Mouse (Mus musculus) forebrain, embryonic 11.5 days (tissue): ENCODE data around the gene Adar. TPM values are rescaled to one million over a fixed set of nuclear protein-coding genes. Genes with fewer than 3 reads are reported as not detected.
A peak's percentile ranks its signal among the peaks of the same experiment; 100 is the strongest.

Source experiments
- ATAC-seq: fragments of 200-750 bp; cut with Nextera tagmentation; replicated peaks from 2 replicates; pipeline ENCODE4 v1.8.0; 2017; ENCODE audit warnings: moderate TSS enrichment; ENCODE audit not compliant: low FRiP score
- DNase-seq: peaks from one replicate; pipeline ENCODE4 v3.0.0-alpha.2; 2017; ENCODE audit warnings: low spot score
- H3K27ac ChIP-seq: fragments of 300-500 bp; sonication (generic); 2 replicates; pipeline ENCODE4 v1.5.1; 2014; ENCODE audit warnings: low read depth, low read length
- H3K27me3 ChIP-seq: fragments of 300-500 bp; sonication (generic); 2 replicates; pipeline ENCODE4 v1.6.1; 2014; ENCODE audit warnings: mild to moderate bottlenecking, low read length, mixed read lengths; ENCODE audit not compliant: control insufficient read depth, insufficient read depth
- H3K36me3 ChIP-seq: fragments of 300-500 bp; sonication (generic); 2 replicates; pipeline ENCODE4 v1.6.1; 2014; ENCODE audit warnings: mild to moderate bottlenecking, low read length, moderate library complexity, mixed read lengths; ENCODE audit not compliant: control insufficient read depth, insufficient read depth
- H3K4me1 ChIP-seq: fragments of 300-500 bp; sonication (generic); replicated peaks from 2 replicates; pipeline ENCODE4 v1.6.1; 2014; ENCODE audit warnings: low read length, mixed read lengths; ENCODE audit not compliant: control insufficient read depth, insufficient read depth
- H3K4me2 ChIP-seq: fragments of 300-500 bp; sonication (generic); 2 replicates; pipeline ENCODE4 v1.6.1; 2014; ENCODE audit warnings: low read depth, mild to moderate bottlenecking, low read length, moderate library complexity, mixed read lengths; ENCODE audit not compliant: severe bottlenecking
- H3K4me3 ChIP-seq: fragments of 300-500 bp; sonication (generic); 2 replicates; pipeline ENCODE4 v1.5.1; 2014; ENCODE audit warnings: low read depth, low read length
- H3K9ac ChIP-seq: fragments of 300-500 bp; sonication (generic); 2 replicates; pipeline ENCODE4 v1.6.1; 2014; ENCODE audit warnings: low read length
- H3K9me3 ChIP-seq: fragments of 300-500 bp; sonication (generic); 2 replicates; pipeline ENCODE4 v1.6.1; 2016; ENCODE audit warnings: low read length, mixed read lengths; ENCODE audit not compliant: control insufficient read depth
- WGBS: fragments of 180-500 bp; shearing (Covaris S2); extraction: QIAGEN DNeasy Blood & Tissue Kit; methylation state at CpG from one replicate; pipeline ENCODE4 v1.1.7; 2014; 5-methylcytosine and 5-hydroxymethylcytosine counted together
- polyA plus RNA-seq: library from polyadenylated mRNA; unstranded; fragments of >200 nt; fragmentation: Nextera tagmentation; extraction: Ambion mirVana; gene quantifications from 2 replicates; pipeline ENCODE4 v1.2.1, GENCODE M21; 2014

Gene Adar
- polyA plus RNA-seq, 1 experiment from 2014 or later, result 23.2 TPM

DNA sequence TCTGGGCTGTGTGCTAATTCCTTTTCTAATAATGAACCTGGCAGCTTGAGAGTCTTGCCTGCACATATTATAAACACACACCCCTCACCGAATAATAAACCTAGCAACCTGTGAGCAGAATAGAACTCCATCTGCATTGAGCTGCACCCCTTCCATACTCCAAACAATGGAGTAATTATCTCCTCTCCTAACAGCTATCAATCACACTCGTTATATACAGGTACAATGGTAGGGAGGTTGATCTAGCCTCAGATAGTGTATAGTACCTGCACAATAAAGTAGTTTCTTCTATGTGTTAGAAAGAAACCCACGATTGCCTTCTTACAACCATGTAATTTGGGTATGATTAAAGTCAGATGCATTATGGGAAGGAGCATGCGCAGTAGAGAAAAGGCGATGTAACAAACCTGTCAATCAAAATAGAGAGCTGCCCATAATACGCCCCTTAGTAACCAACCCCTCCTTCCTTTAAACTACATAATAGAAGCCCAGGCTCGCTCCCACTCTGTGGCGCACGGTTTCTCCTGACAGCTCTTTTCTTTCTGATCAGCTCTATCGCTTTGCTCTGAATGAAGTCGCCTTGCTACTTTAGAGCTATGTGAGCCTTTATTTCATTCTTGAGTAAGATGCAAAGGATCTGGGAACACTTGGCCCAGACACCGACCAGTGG lies 18.5 kb upstream of the Adar start:
- Histone ChIP-seq H3K27me3 (no peaks in the 10 kb centered on the region), H3K4me3 (no peak overlapping the region), H3K9ac (no peak overlapping the region), H3K27ac (no peak overlapping the region), H3K4me1 (no peaks in the 10 kb centered on the region), H3K36me3 (no peaks in the 10 kb centered on the region), H3K9me3 (no peaks in the 10 kb centered on the region), H3K4me2 (no peak overlapping the region)
- 62% methylated on average over 12 of the region's 12 CpGs for WGBS
- no peak for DNase-seq
- no peak for ATAC-seq

GRCm38 (mm10) chr3:89698958-89699357 lies 15.9 kb upstream of the Adar start:
- H3K27me3 ChIP-seq, result no peaks in the 10 kb centered on the region
- H3K27ac ChIP-seq, result no peak overlapping the region
- H3K4me2 ChIP-seq, result no peak overlapping the region
- no peak overlapping the region for H3K9ac ChIP-seq
- no peaks in the 10 kb centered on the region for H3K4me1 ChIP-seq
- WGBS, result 90% methylated on average over 1 of the region's 1 CpGs
- H3K36me3 ChIP-seq, result no peaks in the 10 kb centered on the region
- no peak overlapping the region for H3K4me3 ChIP-seq
- no peak for DNase-seq
- no peak for ATAC-seq
- H3K9me3 ChIP-seq, result no peaks in the 10 kb centered on the region

DNA sequence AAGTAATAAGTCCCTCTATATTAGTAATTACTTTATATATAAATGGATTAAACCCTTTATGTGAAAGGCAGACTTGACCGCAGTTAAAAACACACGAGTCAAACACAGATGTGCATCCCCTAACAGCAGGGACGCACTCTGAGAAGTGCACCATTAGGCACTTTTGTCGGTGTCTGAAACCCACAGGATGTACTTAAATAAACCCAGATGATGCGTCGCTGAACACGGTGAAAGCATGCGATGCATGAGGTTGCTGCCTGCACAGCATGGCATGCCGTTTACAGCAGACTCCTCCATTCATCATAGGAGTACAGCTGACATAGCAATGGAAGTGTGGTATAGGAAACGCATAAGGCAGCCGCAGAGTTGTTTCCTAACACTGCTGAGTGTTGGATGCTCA lies 14.4 kb upstream of the Adar start:
- H3K4me3 ChIP-seq, result no peak overlapping the region
- no peak overlapping the region for H3K27ac ChIP-seq
- no peaks in the 10 kb centered on the region for H3K4me1 ChIP-seq
- H3K27me3 ChIP-seq, result no peaks in the 10 kb centered on the region
- no peak overlapping the region for H3K9ac ChIP-seq
- WGBS, result 74% methylated on average over 11 of the region's 11 CpGs
- DNase-seq (no peak), ATAC-seq (no peak)
- no peak overlapping the region for H3K4me2 ChIP-seq
- H3K9me3 ChIP-seq, result no peaks in the 10 kb centered on the region
- H3K36me3 ChIP-seq, result no peaks in the 10 kb centered on the region

DNA sequence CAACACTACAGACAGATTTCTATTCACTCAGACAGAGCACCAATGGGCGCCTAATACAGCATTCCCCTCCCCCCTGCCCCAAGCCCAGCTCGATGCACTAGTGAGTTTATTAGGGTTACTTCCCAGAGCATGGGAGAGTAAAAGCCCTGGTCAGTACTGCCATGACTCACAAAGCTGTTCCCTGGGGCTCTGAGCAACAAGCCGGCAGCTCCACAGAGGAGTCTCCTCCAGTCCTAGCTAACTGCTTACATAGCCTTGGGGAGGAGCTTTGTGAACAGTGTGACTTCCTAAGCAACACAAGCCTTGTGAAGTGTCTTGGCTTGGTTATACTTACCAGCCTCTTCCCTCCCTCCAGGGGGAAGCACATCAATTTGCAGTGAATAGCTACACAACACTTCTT lies 11.2 kb upstream of the Adar start:
- WGBS, result 42% methylated on average over 3 of the region's 3 CpGs
- H3K27ac ChIP-seq, result no peak overlapping the region
- H3K36me3 ChIP-seq, result no peaks in the 10 kb centered on the region
- DNase-seq, result no peak
- H3K4me2 ChIP-seq, result no peak overlapping the region
- no peak overlapping the region for H3K4me3 ChIP-seq
- H3K27me3 ChIP-seq, result no peaks in the 10 kb centered on the region
- H3K4me1 ChIP-seq, result no peaks in the 10 kb centered on the region
- no peak overlapping the region for H3K9ac ChIP-seq
- no peak for ATAC-seq
- H3K9me3 ChIP-seq, result no peaks in the 10 kb centered on the region

DNA sequence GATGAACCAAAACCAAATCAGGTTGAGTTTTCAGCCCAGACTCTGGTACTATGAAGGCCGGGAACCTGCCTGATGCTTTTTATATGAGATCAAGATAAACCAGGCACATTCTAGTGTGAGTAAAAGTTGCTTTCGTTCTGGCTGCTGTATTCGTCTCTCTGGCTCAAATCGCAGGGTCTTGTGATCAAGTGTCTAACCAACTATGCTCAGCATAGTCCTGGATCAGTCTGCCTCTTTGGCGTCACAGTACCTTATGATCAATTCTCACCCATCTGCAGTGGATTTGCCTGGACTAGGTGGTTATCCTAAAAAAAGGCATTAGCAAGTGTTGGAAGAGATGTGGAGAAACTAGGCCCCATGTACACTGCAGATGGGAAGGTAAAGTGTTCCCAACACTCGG lies 10.8 kb upstream of the Adar start:
- Histone ChIP-seq H3K9me3 (no peaks in the 10 kb centered on the region), H3K4me3 (no peak overlapping the region), H3K4me2 (no peak overlapping the region), H3K9ac (no peak overlapping the region), H3K4me1 (no peaks in the 10 kb centered on the region), H3K36me3 (no peaks in the 10 kb centered on the region), H3K27me3 (no peaks in the 10 kb centered on the region), H3K27ac (no peak overlapping the region)
- no peak for DNase-seq
- WGBS, result 84% methylated on average over 6 of the region's 6 CpGs
- ATAC-seq, result no peak

- Histone ChIP-seq H3K27ac (no peak overlapping the region), H3K4me2 (peak overlapping the region; percentile 83), H3K9me3 (no peaks in the 10 kb centered on the region), H3K4me3 (peak overlapping the region; percentile 95), H3K9ac (peak overlapping the region; percentile 91), H3K27me3 (no peaks in the 10 kb centered on the region), H3K36me3 (no peaks in the 10 kb centered on the region), H3K4me1 (peaks cover 7% of the 10 kb centered on the region; the same call in 1 of the 2 replicates)
- 2% methylated on average over 52 of the region's 59 CpGs for WGBS
- DNase-seq (peak; percentile 67), ATAC-seq (peak; percentile 71)
Measured at GRCm38 (mm10) chr3:89715207-89715966, 565 bp downstream of the Adar start.

DNA sequence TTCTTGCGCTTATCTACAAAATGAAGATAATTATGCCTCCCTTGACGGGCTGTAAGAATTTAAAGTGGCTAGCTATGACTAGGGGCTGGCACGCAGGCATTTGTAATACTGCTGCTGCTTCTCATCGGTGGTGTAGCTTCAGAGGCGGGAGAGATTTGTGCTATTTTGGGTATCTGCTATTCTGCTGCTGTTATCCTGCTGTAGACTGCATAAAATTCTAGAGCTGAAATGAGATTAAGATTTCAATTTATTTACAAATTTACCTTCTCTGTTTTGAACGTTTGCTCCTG lies 1.1 kb downstream of the Adar start:
- Histone ChIP-seq H3K4me2 (peak overlapping the region; percentile 83), H3K9me3 (no peaks in the 10 kb centered on the region), H3K4me1 (peaks cover 7% of the 10 kb centered on the region; the same call in 1 of the 2 replicates), H3K9ac (peak overlapping the region; percentile 91), H3K27me3 (no peaks in the 10 kb centered on the region), H3K27ac (no peak overlapping the region), H3K4me3 (peak overlapping the region; percentile 95), H3K36me3 (no peaks in the 10 kb centered on the region)
- no peak for ATAC-seq
- WGBS, result 71% methylated on average over 6 of the region's 6 CpGs
- DNase-seq, result no peak

DNA sequence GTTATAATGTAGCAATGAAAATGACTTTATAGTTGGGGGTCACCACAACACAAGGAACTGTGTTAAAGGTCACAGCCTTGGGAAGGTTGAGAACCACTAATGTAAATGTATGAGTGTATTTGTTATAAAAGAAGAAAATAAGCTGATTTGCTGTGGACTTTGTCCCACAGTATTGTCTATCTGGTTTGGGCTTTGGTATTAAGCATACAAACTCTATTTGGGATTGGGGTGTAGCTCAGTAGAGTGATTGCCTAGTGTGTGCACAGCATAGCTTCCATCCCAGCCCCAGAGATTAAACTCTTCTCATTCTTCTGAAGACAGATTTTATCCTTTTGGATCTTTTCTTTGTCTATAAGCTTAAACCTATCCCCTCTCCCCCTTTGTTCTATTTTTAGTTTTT lies 7.2 kb downstream of the Adar start:
- H3K4me3 ChIP-seq, result no peak overlapping the region
- no peak overlapping the region for H3K4me2 ChIP-seq
- no peaks in the 10 kb centered on the region for H3K4me1 ChIP-seq
- ATAC-seq, result no peak
- H3K9ac ChIP-seq, result no peak overlapping the region
- H3K36me3 ChIP-seq, result no peaks in the 10 kb centered on the region
- no peaks in the 10 kb centered on the region for H3K9me3 ChIP-seq
- no peak overlapping the region for H3K27ac ChIP-seq
- no peak for DNase-seq
- H3K27me3 ChIP-seq, result no peaks in the 10 kb centered on the region
